Mouse (Mus musculus) heart, adult 10 weeks (tissue): ENCODE results near the gene Lmod3. TPM values are rescaled to one million over a fixed set of nuclear protein-coding genes. Genes with fewer than 3 reads are reported as not detected.

Source experiments
- polyA plus RNA-seq: library from polyadenylated mRNA; stranded (reverse); fragments of 350-450 nt; fragmentation: Illumina TruSeq; extraction: RNeasy Lipid Tissue Mini Kit (QIAGEN cat#74804); gene quantifications from one replicate; pipeline ENCODE4 v1.2.3, GENCODE M21; 2014; ENCODE audit warnings: low read depth, low replicate concordance

Lmod3 gene
- polyA plus RNA-seq, result 96.6 TPM

DNA sequence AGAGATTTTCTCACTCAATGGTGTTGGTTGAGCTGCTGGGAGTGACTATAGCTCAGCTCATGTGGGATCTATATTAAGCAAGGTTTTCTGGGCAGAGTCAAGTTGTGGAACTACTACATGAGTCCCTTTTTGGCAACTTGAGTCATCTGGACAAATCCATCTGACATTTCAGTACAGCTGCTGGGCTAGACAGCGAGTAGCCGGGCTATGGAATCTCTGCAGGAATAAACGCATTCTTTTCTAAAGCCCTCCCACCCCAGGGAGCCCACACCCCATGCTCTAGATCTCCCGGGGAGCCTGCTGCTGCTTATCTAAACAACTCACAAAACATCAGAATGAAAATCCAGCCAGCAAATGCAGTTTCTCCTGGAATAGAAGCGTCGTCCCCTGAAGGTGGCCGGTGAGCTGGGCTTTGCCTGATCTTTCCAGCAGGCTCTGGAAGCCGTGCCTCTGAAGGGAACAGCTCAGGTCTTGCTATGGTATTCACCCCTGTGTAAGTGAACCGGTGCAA, at the start of gene Lmod3:
Gene Lmod3 (minus strand): TSS at position 49 of the 511 bp plus-strand sequence.

DNA sequence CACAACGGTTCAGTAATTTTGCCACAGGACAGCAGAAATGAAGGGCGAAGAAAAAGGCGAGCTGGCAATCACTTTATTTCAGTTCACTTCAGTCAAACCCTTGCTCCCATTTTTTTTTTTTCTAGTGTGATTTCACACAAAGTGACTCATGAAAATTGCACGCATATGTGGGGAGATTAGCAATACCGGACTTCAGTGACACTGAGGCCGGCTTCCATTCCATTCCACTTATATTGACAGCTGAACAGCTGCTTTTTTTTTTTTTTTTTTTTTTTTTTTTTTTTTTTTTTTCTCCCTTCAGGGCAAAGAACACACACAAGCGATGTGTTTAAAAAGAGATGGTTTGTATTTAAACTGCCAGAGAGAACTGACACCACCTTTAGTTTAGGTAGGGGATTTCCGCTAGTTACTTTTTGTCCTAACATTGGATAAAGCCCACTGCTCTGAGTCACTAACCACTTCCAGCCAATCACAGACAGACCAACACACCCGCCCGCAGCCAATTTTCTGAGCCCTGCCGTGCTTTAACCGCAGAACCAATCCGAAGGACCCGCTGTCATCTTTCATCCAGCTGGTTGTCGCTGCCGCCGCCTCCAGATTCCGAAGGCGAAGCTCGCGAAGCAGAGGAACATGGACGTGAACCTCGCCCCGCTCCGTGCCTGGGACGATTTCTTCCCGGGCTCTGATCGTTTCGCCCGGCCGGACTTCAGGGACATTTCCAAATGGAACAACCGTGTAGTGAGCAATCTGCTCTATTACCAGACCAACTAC, 42.2 kb downstream of the Lmod3 start, which contains the start of gene Arl6ip5:
Gene Arl6ip5 (plus strand): TSS at position 499 of the 771 bp plus-strand sequence.

GRCm38 (mm10) chr6:97205439-97205885, 47.1 kb downstream of the Lmod3 start, which contains the start of gene Uba3:
Gene Uba3, minus strand, starts transcription at chr6:97205647.

Other genes with a start within 250 kb of the Lmod3 start
- gene Fam19a4, start 192.3 kb downstream of the Lmod3 start, polyA plus RNA-seq, result not detected
- gene Eogt, start 103.6 kb downstream of the Lmod3 start, polyA plus RNA-seq, result 12.6 TPM
- gene Tmf1, start 73.6 kb downstream of the Lmod3 start, polyA plus RNA-seq, result 15.9 TPM
- 67.4 TPM for gene Uba3, start 47.1 kb downstream of the Lmod3 start, polyA plus RNA-seq
- 125 TPM for gene Arl6ip5, start 42.1 kb downstream of the Lmod3 start, polyA plus RNA-seq